Comparison of ENCODE assay signal across 9 mouse cellular contexts in the genomic region with DNA sequence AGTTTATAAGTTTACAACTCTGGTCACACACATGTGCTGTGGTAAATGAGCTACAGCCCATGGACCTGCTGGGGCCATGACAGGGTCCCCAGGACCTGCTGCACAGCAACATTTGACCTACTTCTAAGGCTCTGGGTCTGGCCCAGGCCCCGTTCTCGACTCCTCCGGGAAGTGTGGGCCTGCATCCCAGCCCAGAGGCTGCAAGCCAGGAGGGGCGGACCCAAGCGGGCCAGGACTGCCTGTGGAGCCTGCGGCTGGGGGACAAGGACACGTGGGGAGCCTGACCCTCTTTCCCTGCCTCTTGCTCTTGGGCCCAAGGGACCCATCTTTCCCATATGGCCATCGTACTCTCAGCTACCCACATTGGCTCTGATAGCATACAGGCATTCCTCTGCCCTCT. TPM values are rescaled to one million over a fixed set of nuclear protein-coding genes. Genes with fewer than 3 reads are reported as not detected.
DNase-seq lines count a peak whose midpoint lies in the region; ATAC-seq and TF ChIP-seq lines count a peak whose summit lies in the region.
"Had no signal": no experiment of that assay in that cellular context is flagged by ENCODE, and none has a peak within 500 bp of the region (broad histone marks: within the 10 kb centered on the region; RNA-seq: fewer than 3 reads in every experiment).

No protein-coding gene starts in this region.

- TF ChIP-seq CTCF in heart, postnatal 0 days (IDR thresholded peaks at IDR 0.05; ENCODE audit: low read depth), result no peak

- DNase-seq in cerebellum, adult 11-12 months, result peak; percentile 19
- DNase-seq in adrenal gland, postnatal 25 days, result peak; percentile 60
- no peak for DNase-seq in heart, postnatal 0 days (ENCODE audit: low spot score)
- peak; percentile 43 for DNase-seq in left cerebral cortex, postnatal 4 days
- DNase-seq in right cerebral cortex, postnatal 14 days, result peak; percentile 42
- no peak for DNase-seq in hindbrain, embryonic 14.5 days (ENCODE audit: low spot score)

- no peaks in the 10 kb centered on the region for H3K9me3 ChIP-seq in heart, postnatal 0 days (replicated peaks; ENCODE audit: control insufficient read depth, low read length)
- H3K9me3 ChIP-seq in hindbrain, embryonic 14.5 days (ENCODE audit: control insufficient read depth, low read length), result no peaks in the 10 kb centered on the region

- H3K4me1 ChIP-seq in heart, postnatal 0 days (ENCODE audit: control insufficient read depth, insufficient read depth), result peaks cover 12% of the 10 kb centered on the region; the same call in 1 of the 2 replicates
- no peaks in the 10 kb centered on the region for H3K4me1 ChIP-seq in hindbrain, embryonic 14.5 days (replicated peaks; ENCODE audit: control insufficient read depth, insufficient read depth, low read length)

- H3K4me2 ChIP-seq in heart, postnatal 0 days (ENCODE audit: low read depth, low read length), result no peak overlapping the region
- H3K4me2 ChIP-seq in hindbrain, embryonic 14.5 days (replicated peaks), result no peak overlapping the region

- TF ChIP-seq EP300 in heart, postnatal 0 days (IDR thresholded peaks at IDR 0.05; ENCODE audit: low read depth), result no peak

- no peak overlapping the region for H3K4me3 ChIP-seq in heart, postnatal 0 days (ENCODE audit: low read depth, low read length)
- H3K4me3 ChIP-seq in hindbrain, embryonic 14.5 days (replicated peaks; ENCODE audit: low read length), result no peak overlapping the region

- peak overlapping the region; percentile 27; the same call in 1 of the 2 replicates for H3K27ac ChIP-seq in heart, postnatal 0 days (ENCODE audit: low read depth)
- H3K27ac ChIP-seq in hindbrain, embryonic 14.5 days, result no peak overlapping the region

- H3K36me3 ChIP-seq in heart, postnatal 0 days (replicated peaks; ENCODE audit: control insufficient read depth, insufficient read depth, low read length), result no peaks in the 10 kb centered on the region
- no peaks in the 10 kb centered on the region for H3K36me3 ChIP-seq in hindbrain, embryonic 14.5 days (replicated peaks; ENCODE audit: control insufficient read depth, insufficient read depth)

- WGBS in heart, postnatal 0 days, result 30% methylated on average over 8 of the region's 8 CpGs
- 71% methylated on average over 8 of the region's 8 CpGs for WGBS in hindbrain, embryonic 14.5 days

- H3K27me3 ChIP-seq in heart, postnatal 0 days (ENCODE audit: control insufficient read depth, insufficient read depth, low read length), result no peaks in the 10 kb centered on the region
- H3K27me3 ChIP-seq in hindbrain, embryonic 14.5 days (ENCODE audit: control insufficient read depth, insufficient read depth, low read length), result no peaks in the 10 kb centered on the region

- intact Hi-C loops in left cerebral cortex, postnatal 4 days (cut with DNase I), result no loop called here

- no peak for ATAC-seq in cerebellum, adult (ENCODE audit: insufficient number of reproducible peaks, low FRiP score, low TSS enrichment)
- ATAC-seq in heart, postnatal 0 days (ENCODE audit: insufficient read depth, low read depth), result no peak
- no peak for ATAC-seq in granulocyte monocyte progenitor cell, adult 5-6 weeks (replicated peaks; ENCODE audit: poor library complexity, severe bottlenecking)
- no peak for ATAC-seq in hindbrain, embryonic 14.5 days (ENCODE audit: low FRiP score)

- H3K9ac ChIP-seq in heart, postnatal 0 days (replicated peaks; ENCODE audit: low read depth, low read length), result no peak overlapping the region
- no peak overlapping the region for H3K9ac ChIP-seq in hindbrain, embryonic 14.5 days

RNA-seq across cellular contexts. Expression of a gene that starts 11.7 kb away (rescaled TPM):
- 8.0 and 9.7 TPM in 2 replicates for total RNA-seq in adrenal gland, postnatal 25 days (2021)
- 34.2 and 41.8 TPM in 2 replicates for total RNA-seq in heart, postnatal 0 days (2014; rRNA removed; ENCODE audit: low replicate concordance)
- polyA plus RNA-seq in heart, postnatal 0 days (2015; fragmentation: Nextera tagmentation; extraction: Ambion mirVana), result 11.4 and 12.0 TPM in 2 replicates
- 10 to 100 TPM; 11.2 to 11.6 TPM for total RNA-seq in left cerebral cortex, postnatal 4 days (2021)
- 1.2 TPM in 1 of 2 replicates, not detected in the other for total RNA-seq in granulocyte monocyte progenitor cell, adult 5-6 weeks (2014; fragmentation: Nextera tagmentation)
- total RNA-seq in granulocyte monocyte progenitor cell, adult 5-6 weeks (2017), result 0.10 and 2.5 TPM in 2 replicates
- polyA plus RNA-seq in hindbrain, embryonic 14.5 days (2014; fragmentation: Nextera tagmentation; extraction: Ambion mirVana), result 10.1 and 12.8 TPM in 2 replicates

RNA-seq across cellular contexts. Expression of a gene that starts 16.9 kb away (rescaled TPM):
- 1.2 TPM in 1 of 2 replicates, not detected in the other for total RNA-seq in adrenal gland, postnatal 25 days (2021)
- total RNA-seq in heart, postnatal 0 days (2014; rRNA removed; ENCODE audit: low replicate concordance), result 7,206 and 8,752 TPM in 2 replicates
- 7,883 and 7,975 TPM in 2 replicates for polyA plus RNA-seq in heart, postnatal 0 days (2015; fragmentation: Nextera tagmentation; extraction: Ambion mirVana)
- 1 to 10 TPM in 1 of 2 experiments, under 1 TPM in 1; 0.87 to 1.1 TPM for total RNA-seq in left cerebral cortex, postnatal 4 days (2021)
- total RNA-seq in granulocyte monocyte progenitor cell, adult 5-6 weeks (2014; fragmentation: Nextera tagmentation), result not detected in 2 replicates
- not detected in 2 replicates for total RNA-seq in granulocyte monocyte progenitor cell, adult 5-6 weeks (2017)
- 0.26 and 0.43 TPM in 2 replicates for polyA plus RNA-seq in hindbrain, embryonic 14.5 days (2014; fragmentation: Nextera tagmentation; extraction: Ambion mirVana)
- polyA plus RNA-seq: liver, adult 2 months had no signal

RNA-seq across cellular contexts. Expression of a gene that starts 39.4 kb away (rescaled TPM):
- not detected in 2 replicates for total RNA-seq in adrenal gland, postnatal 25 days (2021)
- not detected in 2 replicates for total RNA-seq in heart, postnatal 0 days (2014; rRNA removed; ENCODE audit: low replicate concordance)
- polyA plus RNA-seq in heart, postnatal 0 days (2015; fragmentation: Nextera tagmentation; extraction: Ambion mirVana), result not detected in 2 replicates
- total RNA-seq in left cerebral cortex, postnatal 4 days (2021), result not detected
- not detected in 2 replicates for total RNA-seq in granulocyte monocyte progenitor cell, adult 5-6 weeks (2014; fragmentation: Nextera tagmentation)
- not detected in 2 replicates for total RNA-seq in granulocyte monocyte progenitor cell, adult 5-6 weeks (2017)
- not detected in 2 replicates for polyA plus RNA-seq in hindbrain, embryonic 14.5 days (2014; fragmentation: Nextera tagmentation; extraction: Ambion mirVana)
- total RNA-seq: liver, adult 2 months had no signal
- polyA plus RNA-seq: liver, adult 2 months had no signal

RNA-seq across cellular contexts. Expression of a gene that starts 55.2 kb away (rescaled TPM):
- total RNA-seq in adrenal gland, postnatal 25 days (2021), result not detected in 2 replicates
- not detected in 2 replicates for total RNA-seq in heart, postnatal 0 days (2014; rRNA removed; ENCODE audit: low replicate concordance)
- polyA plus RNA-seq in heart, postnatal 0 days (2015; fragmentation: Nextera tagmentation; extraction: Ambion mirVana), result not detected in 2 replicates
- not detected for total RNA-seq in left cerebral cortex, postnatal 4 days (2021)
- total RNA-seq in granulocyte monocyte progenitor cell, adult 5-6 weeks (2014; fragmentation: Nextera tagmentation), result not detected in 2 replicates
- not detected in 2 replicates for total RNA-seq in granulocyte monocyte progenitor cell, adult 5-6 weeks (2017)
- not detected in 2 replicates for polyA plus RNA-seq in hindbrain, embryonic 14.5 days (2014; fragmentation: Nextera tagmentation; extraction: Ambion mirVana)
- total RNA-seq: liver, adult 2 months had no signal
- polyA plus RNA-seq: liver, adult 2 months had no signal

Comparison
In these comparisons a context has a peak if more than half of its experiments do, and no peak if none do; other contexts are left out.
1. DNase-seq: peak in cerebellum, adult 11-12 months (single experiment), adrenal gland, postnatal 25 days (single experiment), left cerebral cortex, postnatal 4 days (single experiment) and right cerebral cortex, postnatal 14 days (single experiment); none in heart, postnatal 0 days (single experiment) and hindbrain, embryonic 14.5 days (single experiment).
2. RNA of a gene that starts 16.9 kb away (total RNA-seq): 7,206 to 8,752 TPM in heart, postnatal 0 days; 0.87 to 1.1 TPM in left cerebral cortex, postnatal 4 days, 1.2 TPM in adrenal gland, postnatal 25 days and not detected in granulocyte monocyte progenitor cell, adult 5-6 weeks; every median in the first group is over 1,000 times any median in the second.